Mouse (Mus musculus): ENCODE data around the gene Ccser1. TPM values are rescaled to one million over a fixed set of nuclear protein-coding genes. Genes with fewer than 3 reads are reported as not detected.

Gene Ccser1
- polyA plus RNA-seq, 1 experiment from 2014 or later: 6.1 TPM

GRCm38 (mm10) chr6:61326131-61326530 lies 146.0 kb downstream of the Ccser1 start:
- no peak overlapping the region for H3K9ac ChIP-seq (ENCODE audit: low read depth, low read length)
- no peak overlapping the region for H3K4me2 ChIP-seq (ENCODE audit: low read depth, low read length)
- ATAC-seq (ENCODE audit: low read depth): no peak
- H3K27ac ChIP-seq (replicated peaks; ENCODE audit: low read depth, low read length): no peak overlapping the region
- no peaks in the 10 kb centered on the region for H3K9me3 ChIP-seq (ENCODE audit: control insufficient read depth, low read length)
- no peaks in the 10 kb centered on the region for H3K27me3 ChIP-seq (replicated peaks; ENCODE audit: control insufficient read depth, insufficient read depth, low read length)
- no peak overlapping the region for H3K4me3 ChIP-seq (ENCODE audit: low read depth, low read length)
- DNase-seq (ENCODE audit: low spot score): no peak
- H3K4me1 ChIP-seq (ENCODE audit: control insufficient read depth, insufficient read depth, low read length): no peaks in the 10 kb centered on the region
- 79% methylated on average over 2 of the region's 2 CpGs for WGBS
- no peaks in the 10 kb centered on the region for H3K36me3 ChIP-seq (ENCODE audit: control insufficient read depth, insufficient read depth, low read length)

GRCm38 (mm10) chr6:61328981-61329380 lies 148.9 kb downstream of the Ccser1 start:
- Histone ChIP-seq H3K4me2 (ENCODE audit: low read depth, low read length) (no peak overlapping the region), H3K9me3 (ENCODE audit: control insufficient read depth, low read length) (no peaks in the 10 kb centered on the region), H3K36me3 (ENCODE audit: control insufficient read depth, insufficient read depth, low read length) (no peaks in the 10 kb centered on the region), H3K27me3 (replicated peaks; ENCODE audit: control insufficient read depth, insufficient read depth, low read length) (no peaks in the 10 kb centered on the region), H3K27ac (replicated peaks; ENCODE audit: low read depth, low read length) (no peak overlapping the region), H3K4me1 (ENCODE audit: control insufficient read depth, insufficient read depth, low read length) (no peaks in the 10 kb centered on the region), H3K9ac (ENCODE audit: low read depth, low read length) (no peak overlapping the region), H3K4me3 (ENCODE audit: low read depth, low read length) (no peak overlapping the region)
- no peak for DNase-seq (ENCODE audit: low spot score)
- ATAC-seq (ENCODE audit: low read depth): peak; percentile 62; the same call in 1 of the 2 replicates

- 75% methylated on average over 15 of the region's 15 CpGs for WGBS
- Histone ChIP-seq H3K4me2 (ENCODE audit: low read depth, low read length) (no peak overlapping the region), H3K4me3 (ENCODE audit: low read depth, low read length) (no peak overlapping the region), H3K27ac (replicated peaks; ENCODE audit: low read depth, low read length) (no peak overlapping the region), H3K4me1 (ENCODE audit: control insufficient read depth, insufficient read depth, low read length) (no peaks in the 10 kb centered on the region), H3K9me3 (ENCODE audit: control insufficient read depth, low read length) (no peaks in the 10 kb centered on the region), H3K27me3 (replicated peaks; ENCODE audit: control insufficient read depth, insufficient read depth, low read length) (no peaks in the 10 kb centered on the region), H3K36me3 (ENCODE audit: control insufficient read depth, insufficient read depth, low read length) (no peaks in the 10 kb centered on the region), H3K9ac (ENCODE audit: low read depth, low read length) (no peak overlapping the region)
- ATAC-seq (ENCODE audit: low read depth) (no peak), DNase-seq (ENCODE audit: low spot score) (no peak)
Observed at GRCm38 (mm10) chr6:61329593-61330540, 149.7 kb downstream of the Ccser1 start.

- Histone ChIP-seq H3K4me1 (ENCODE audit: control insufficient read depth, insufficient read depth, low read length) (no peaks in the 10 kb centered on the region), H3K27me3 (replicated peaks; ENCODE audit: control insufficient read depth, insufficient read depth, low read length) (no peaks in the 10 kb centered on the region), H3K36me3 (ENCODE audit: control insufficient read depth, insufficient read depth, low read length) (no peaks in the 10 kb centered on the region), H3K4me3 (ENCODE audit: low read depth, low read length) (no peak overlapping the region), H3K27ac (replicated peaks; ENCODE audit: low read depth, low read length) (no peak overlapping the region), H3K4me2 (ENCODE audit: low read depth, low read length) (no peak overlapping the region), H3K9ac (ENCODE audit: low read depth, low read length) (no peak overlapping the region), H3K9me3 (ENCODE audit: control insufficient read depth, low read length) (no peaks in the 10 kb centered on the region)
- ATAC-seq (ENCODE audit: low read depth) (no peak), DNase-seq (ENCODE audit: low spot score) (no peak)
- WGBS: 91% methylated on average over 1 of the region's 1 CpGs
Observed at GRCm38 (mm10) chr6:61334466-61334865, 154.3 kb downstream of the Ccser1 start.

- no peak for ATAC-seq (ENCODE audit: low read depth)
- no peak overlapping the region for H3K9ac ChIP-seq (ENCODE audit: low read depth, low read length)
Observed at GRCm38 (mm10) chr6:61347045-61347838, 167.1 kb downstream of the Ccser1 start.

GRCm38 (mm10) chr6:61363722-61364121 lies 183.6 kb downstream of the Ccser1 start:
- Histone ChIP-seq H3K27me3 (replicated peaks; ENCODE audit: control insufficient read depth, insufficient read depth, low read length) (no peaks in the 10 kb centered on the region), H3K4me3 (ENCODE audit: low read depth, low read length) (no peak overlapping the region), H3K4me2 (ENCODE audit: low read depth, low read length) (no peak overlapping the region), H3K4me1 (ENCODE audit: control insufficient read depth, insufficient read depth, low read length) (no peaks in the 10 kb centered on the region), H3K36me3 (ENCODE audit: control insufficient read depth, insufficient read depth, low read length) (no peaks in the 10 kb centered on the region), H3K27ac (replicated peaks; ENCODE audit: low read depth, low read length) (no peak overlapping the region), H3K9me3 (ENCODE audit: control insufficient read depth, low read length) (no peaks in the 10 kb centered on the region), H3K9ac (ENCODE audit: low read depth, low read length) (no peak overlapping the region)
- ATAC-seq (ENCODE audit: low read depth) (no peak), DNase-seq (ENCODE audit: low spot score) (peak; percentile 6)
- WGBS: 72% methylated on average over 5 of the region's 5 CpGs

More at GRCm38 (mm10) chr6:61347045-61347838, 167.1 kb downstream of the Ccser1 start:
- Histone ChIP-seq H3K9me3 (ENCODE audit: control insufficient read depth, low read length) (no peaks in the 10 kb centered on the region), H3K27ac (replicated peaks; ENCODE audit: low read depth, low read length) (no peak overlapping the region), H3K4me3 (ENCODE audit: low read depth, low read length) (no peak overlapping the region), H3K27me3 (replicated peaks; ENCODE audit: control insufficient read depth, insufficient read depth, low read length) (no peaks in the 10 kb centered on the region), H3K4me2 (ENCODE audit: low read depth, low read length) (no peak overlapping the region), H3K36me3 (ENCODE audit: control insufficient read depth, insufficient read depth, low read length) (no peaks in the 10 kb centered on the region), H3K4me1 (ENCODE audit: control insufficient read depth, insufficient read depth, low read length) (no peaks in the 10 kb centered on the region)
- peak; percentile 15 for DNase-seq (ENCODE audit: low spot score)
- 78% methylated on average over 5 of the region's 5 CpGs for WGBS

GRCm38 (mm10) chr6:61382526-61382925 lies 202.4 kb downstream of the Ccser1 start:
- Histone ChIP-seq H3K27ac (replicated peaks; ENCODE audit: low read depth, low read length) (no peak overlapping the region), H3K4me2 (ENCODE audit: low read depth, low read length) (no peak overlapping the region), H3K4me3 (ENCODE audit: low read depth, low read length) (no peak overlapping the region), H3K27me3 (replicated peaks; ENCODE audit: control insufficient read depth, insufficient read depth, low read length) (no peaks in the 10 kb centered on the region), H3K36me3 (ENCODE audit: control insufficient read depth, insufficient read depth, low read length) (no peaks in the 10 kb centered on the region), H3K4me1 (ENCODE audit: control insufficient read depth, insufficient read depth, low read length) (no peaks in the 10 kb centered on the region), H3K9ac (ENCODE audit: low read depth, low read length) (no peak overlapping the region), H3K9me3 (ENCODE audit: control insufficient read depth, low read length) (no peaks in the 10 kb centered on the region)
- 24% methylated on average over 3 of the region's 3 CpGs for WGBS
- peak; percentile 85 for ATAC-seq (ENCODE audit: low read depth)
- peak; percentile 76 for DNase-seq (ENCODE audit: low spot score)

- H3K9me3 ChIP-seq (ENCODE audit: control insufficient read depth, low read length): no peaks in the 10 kb centered on the region
- H3K4me3 ChIP-seq (ENCODE audit: low read depth, low read length): no peak overlapping the region
- no peaks in the 10 kb centered on the region for H3K4me1 ChIP-seq (ENCODE audit: control insufficient read depth, insufficient read depth, low read length)
- 39% methylated on average over 3 of the region's 3 CpGs for WGBS
- H3K9ac ChIP-seq (ENCODE audit: low read depth, low read length): no peak overlapping the region
- H3K36me3 ChIP-seq (ENCODE audit: control insufficient read depth, insufficient read depth, low read length): no peaks in the 10 kb centered on the region
- H3K27me3 ChIP-seq (replicated peaks; ENCODE audit: control insufficient read depth, insufficient read depth, low read length): no peaks in the 10 kb centered on the region
- H3K4me2 ChIP-seq (ENCODE audit: low read depth, low read length): no peak overlapping the region
- no peak for ATAC-seq (ENCODE audit: low read depth)
- peak; percentile 29 for DNase-seq (ENCODE audit: low spot score)
- no peak overlapping the region for H3K27ac ChIP-seq (replicated peaks; ENCODE audit: low read depth, low read length)
Observed at GRCm38 (mm10) chr6:61382991-61383390, 202.9 kb downstream of the Ccser1 start.
